Mouse (Mus musculus): Measurements from ENCODE around the gene Gtf2a1l.

GRCm38 (mm10) chr17:88688226-88688625 is 19.8 kb downstream of the Gtf2a1l start:
- no peak for TF ChIP-seq CTCF (IDR thresholded peaks at IDR 0.05; ENCODE audit: insufficient read depth, low read length)
- no peak for TF ChIP-seq POLR2A (IDR thresholded peaks at IDR 0.05; ENCODE audit: borderline replicate concordance, extremely low read depth, low read depth, low read length)
